Mouse (Mus musculus): ENCODE measurements around the gene Ppp1ca. TPM values are rescaled to one million over a fixed set of nuclear protein-coding genes. Genes with fewer than 3 reads are reported as not detected.

The Ppp1ca gene
- polyA plus RNA-seq, 1 experiment from 2014 or later = 709 TPM

- ATAC-seq (ENCODE audit: low FRiP score) = no peak
- no peak overlapping the region for H3K27ac ChIP-seq
- WGBS = 89% methylated on average over 11 of the region's 11 CpGs
- peaks cover 35% of the 10 kb centered on the region for H3K36me3 ChIP-seq (replicated peaks)
- H3K27me3 ChIP-seq = no peaks in the 10 kb centered on the region
- H3K9me3 ChIP-seq = no peaks in the 10 kb centered on the region
- H3K4me3 ChIP-seq (replicated peaks) = peak overlapping the region; percentile 89
- H3K4me2 ChIP-seq = peak overlapping the region; percentile 77
- H3K4me1 ChIP-seq = peaks cover 24% of the 10 kb centered on the region
- H3K9ac ChIP-seq = peak overlapping the region; percentile 92
These were observed 42.6 kb upstream of the Ppp1ca start for GRCm38 (mm10) chr19:4149283-4149682.

GRCm38 (mm10) chr19:4149764-4150461 lies 42.0 kb upstream of the Ppp1ca start:
- peak overlapping the region; percentile 77; the same call in 1 of the 2 replicates for H3K4me2 ChIP-seq
- ATAC-seq (ENCODE audit: low FRiP score) = no peak
- H3K27me3 ChIP-seq = no peaks in the 10 kb centered on the region
- 0 out of 2 replicates have a peak overlapping the region, but pooled peaks have one; percentile 92 for H3K9ac ChIP-seq
- H3K27ac ChIP-seq = no peak overlapping the region
- peaks cover 35% of the 10 kb centered on the region for H3K36me3 ChIP-seq (replicated peaks)
- no peaks in the 10 kb centered on the region for H3K9me3 ChIP-seq
- peaks cover 25% of the 10 kb centered on the region for H3K4me1 ChIP-seq
- no peak overlapping the region for H3K4me3 ChIP-seq (replicated peaks)
- WGBS = 94% methylated on average over 17 of the region's 17 CpGs

GRCm38 (mm10) chr19:4150567-4151487 lies 41.0 kb upstream of the Ppp1ca start:
- Histone ChIP-seq H3K4me3 (replicated peaks) (no peak overlapping the region), H3K36me3 (replicated peaks) (peaks cover 37% of the 10 kb centered on the region), H3K4me1 (peaks cover 29% of the 10 kb centered on the region), H3K27ac (no peak overlapping the region), H3K9ac (no peak overlapping the region), H3K9me3 (no peaks in the 10 kb centered on the region), H3K27me3 (no peaks in the 10 kb centered on the region), H3K4me2 (no peak overlapping the region)
- no peak for ATAC-seq (ENCODE audit: low FRiP score)
- 91% methylated on average over 22 of the region's 22 CpGs for WGBS

GRCm38 (mm10) chr19:4151488-4151860 lies 40.4 kb upstream of the Ppp1ca start:
- no peak for ATAC-seq (ENCODE audit: low FRiP score)
- Histone ChIP-seq H3K27me3 (no peaks in the 10 kb centered on the region), H3K4me2 (no peak overlapping the region), H3K4me1 (peaks cover 29% of the 10 kb centered on the region), H3K9me3 (no peaks in the 10 kb centered on the region), H3K4me3 (replicated peaks) (no peak overlapping the region), H3K9ac (no peak overlapping the region), H3K36me3 (replicated peaks) (peaks cover 44% of the 10 kb centered on the region), H3K27ac (no peak overlapping the region)
- 74% methylated on average over 5 of the region's 5 CpGs for WGBS

GRCm38 (mm10) chr19:4151898-4152297 lies 40.0 kb upstream of the Ppp1ca start:
- H3K4me1 ChIP-seq = peaks cover 29% of the 10 kb centered on the region
- no peaks in the 10 kb centered on the region for H3K9me3 ChIP-seq
- peaks cover 48% of the 10 kb centered on the region for H3K36me3 ChIP-seq (replicated peaks)
- no peak overlapping the region for H3K9ac ChIP-seq
- ATAC-seq (ENCODE audit: low FRiP score) = no peak
- no peak overlapping the region for H3K27ac ChIP-seq
- H3K4me3 ChIP-seq (replicated peaks) = no peak overlapping the region
- no peak overlapping the region for H3K4me2 ChIP-seq
- 86% methylated on average over 5 of the region's 5 CpGs for WGBS
- H3K27me3 ChIP-seq = no peaks in the 10 kb centered on the region

- Histone ChIP-seq H3K27ac (no peak overlapping the region), H3K9me3 (no peaks in the 10 kb centered on the region), H3K27me3 (no peaks in the 10 kb centered on the region), H3K36me3 (replicated peaks) (peaks cover 55% of the 10 kb centered on the region), H3K9ac (no peak overlapping the region), H3K4me2 (no peak overlapping the region), H3K4me1 (peaks cover 27% of the 10 kb centered on the region), H3K4me3 (replicated peaks) (no peak overlapping the region)
- 95% methylated on average over 8 of the region's 8 CpGs for WGBS
- ATAC-seq (ENCODE audit: low FRiP score) = no peak
These were observed 39.2 kb upstream of the Ppp1ca start for GRCm38 (mm10) chr19:4152445-4153231.

- peaks cover 62% of the 10 kb centered on the region for H3K36me3 ChIP-seq (replicated peaks)
- WGBS = 80% methylated on average over 11 of the region's 11 CpGs
These were observed 38.6 kb upstream of the Ppp1ca start, which contains the start of gene Ptprcap for GRCm38 (mm10) chr19:4153232-4153654. TSS of gene Ptprcap (plus strand) at chr19:4153604.

GRCm38 (mm10) chr19:4154437-4155222 lies 37.2 kb upstream of the Ppp1ca start:
- no peak for ATAC-seq (ENCODE audit: low FRiP score)
- H3K4me1 ChIP-seq = peaks cover 11% of the 10 kb centered on the region
- H3K4me2 ChIP-seq = no peak overlapping the region
- peaks cover 75% of the 10 kb centered on the region for H3K36me3 ChIP-seq (replicated peaks)
- 0 out of 2 replicates have a peak overlapping the region, but pooled peaks have one; percentile 1 for H3K27ac ChIP-seq
- H3K9ac ChIP-seq = no peak overlapping the region
- H3K9me3 ChIP-seq = no peaks in the 10 kb centered on the region
- H3K27me3 ChIP-seq = no peaks in the 10 kb centered on the region
- WGBS = 87% methylated on average over 13 of the region's 13 CpGs
- no peak overlapping the region for H3K4me3 ChIP-seq (replicated peaks)

More at GRCm38 (mm10) chr19:4153232-4153654, 38.6 kb upstream of the Ppp1ca start, which contains the start of gene Ptprcap:
- ATAC-seq (ENCODE audit: low FRiP score) = no peak
- Histone ChIP-seq H3K4me1 (peaks cover 21% of the 10 kb centered on the region), H3K4me2 (no peak within 1 kb of the TSS), H3K27ac (no peak within 1 kb of the TSS), H3K9me3 (no peaks in the 10 kb centered on the region), H3K27me3 (no peaks in the 10 kb centered on the region), H3K4me3 (replicated peaks) (no peak within 1 kb of the TSS), H3K9ac (no peak within 1 kb of the TSS)

GRCm38 (mm10) chr19:4155223-4156072 lies 36.4 kb upstream of the Ppp1ca start:
- Histone ChIP-seq H3K36me3 (replicated peaks) (peaks cover 72% of the 10 kb centered on the region), H3K9me3 (no peaks in the 10 kb centered on the region), H3K4me1 (peaks cover 5% of the 10 kb centered on the region; the same call in 1 of the 2 replicates), H3K9ac (no peak overlapping the region), H3K4me2 (no peak overlapping the region), H3K27me3 (no peaks in the 10 kb centered on the region), H3K27ac (peak overlapping the region; percentile 1; the same call in 1 of the 2 replicates), H3K4me3 (replicated peaks) (no peak overlapping the region)
- 74% methylated on average over 6 of the region's 6 CpGs for WGBS
- no peak for ATAC-seq (ENCODE audit: low FRiP score)

- Histone ChIP-seq H3K9ac (no peak overlapping the region), H3K4me1 (peaks cover 5% of the 10 kb centered on the region; the same call in 1 of the 2 replicates), H3K27me3 (no peaks in the 10 kb centered on the region), H3K4me3 (replicated peaks) (no peak overlapping the region), H3K4me2 (no peak overlapping the region), H3K9me3 (no peaks in the 10 kb centered on the region), H3K36me3 (replicated peaks) (peaks cover 71% of the 10 kb centered on the region), H3K27ac (peak overlapping the region; percentile 1; the same call in 1 of the 2 replicates)
- 72% methylated on average over 20 of the region's 20 CpGs for WGBS
- no peak for ATAC-seq (ENCODE audit: low FRiP score)
These were observed 35.7 kb upstream of the Ppp1ca start for GRCm38 (mm10) chr19:4156073-4156579.
